Mouse (Mus musculus): Measurements from ENCODE around the gene Ccdc150. TPM values are rescaled to one million over a fixed set of nuclear protein-coding genes. Genes with fewer than 3 reads are reported as not detected.

The Ccdc150 gene
- polyA plus RNA-seq, 1 experiment from 2014 or later, result not detected

DNA sequence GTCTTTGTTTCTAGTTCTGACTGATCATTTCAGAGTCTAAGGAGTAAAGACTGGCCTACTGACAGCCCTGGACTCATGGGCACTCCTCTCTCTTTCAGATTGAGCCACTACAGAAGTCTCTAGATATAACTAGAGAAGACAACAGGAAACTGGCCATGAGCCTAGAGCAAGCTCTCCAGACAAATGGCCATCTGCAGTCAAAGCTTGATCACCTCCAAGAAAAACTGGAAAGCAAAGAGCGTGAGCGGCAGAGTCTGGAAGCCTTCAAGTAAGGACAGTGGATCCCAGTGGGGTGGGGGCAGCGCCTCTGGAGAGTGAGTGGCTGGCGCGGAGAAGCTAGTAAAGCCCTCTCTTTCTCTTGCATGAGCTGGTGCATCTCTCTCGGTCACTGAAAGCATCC is 106.1 kb downstream of the Ccdc150 start:
- Histone ChIP-seq H3K27ac (replicated peaks) (no peak overlapping the region), H3K4me1 (no peaks in the 10 kb centered on the region), H3K4me2 (replicated peaks) (no peak overlapping the region), H3K9me3 (no peaks in the 10 kb centered on the region), H3K36me3 (no peaks in the 10 kb centered on the region), H3K4me3 (no peak overlapping the region), H3K27me3 (no peaks in the 10 kb centered on the region), H3K9ac (replicated peaks) (no peak overlapping the region)
- no peak for ATAC-seq (replicated peaks)
- 87% methylated on average over 6 of the region's 6 CpGs for WGBS

- no peaks in the 10 kb centered on the region for H3K4me1 ChIP-seq
- no peaks in the 10 kb centered on the region for H3K9me3 ChIP-seq
- H3K36me3 ChIP-seq, result no peaks in the 10 kb centered on the region
- no peaks in the 10 kb centered on the region for H3K27me3 ChIP-seq
- H3K4me2 ChIP-seq (replicated peaks), result no peak overlapping the region
- H3K27ac ChIP-seq (replicated peaks), result no peak overlapping the region
- no peak overlapping the region for H3K9ac ChIP-seq (replicated peaks)
- H3K4me3 ChIP-seq, result no peak overlapping the region
- ATAC-seq (replicated peaks), result no peak
Observed at GRCm38 (mm10) chr1:54377506-54378051, 127.1 kb downstream of the Ccdc150 start.

DNA sequence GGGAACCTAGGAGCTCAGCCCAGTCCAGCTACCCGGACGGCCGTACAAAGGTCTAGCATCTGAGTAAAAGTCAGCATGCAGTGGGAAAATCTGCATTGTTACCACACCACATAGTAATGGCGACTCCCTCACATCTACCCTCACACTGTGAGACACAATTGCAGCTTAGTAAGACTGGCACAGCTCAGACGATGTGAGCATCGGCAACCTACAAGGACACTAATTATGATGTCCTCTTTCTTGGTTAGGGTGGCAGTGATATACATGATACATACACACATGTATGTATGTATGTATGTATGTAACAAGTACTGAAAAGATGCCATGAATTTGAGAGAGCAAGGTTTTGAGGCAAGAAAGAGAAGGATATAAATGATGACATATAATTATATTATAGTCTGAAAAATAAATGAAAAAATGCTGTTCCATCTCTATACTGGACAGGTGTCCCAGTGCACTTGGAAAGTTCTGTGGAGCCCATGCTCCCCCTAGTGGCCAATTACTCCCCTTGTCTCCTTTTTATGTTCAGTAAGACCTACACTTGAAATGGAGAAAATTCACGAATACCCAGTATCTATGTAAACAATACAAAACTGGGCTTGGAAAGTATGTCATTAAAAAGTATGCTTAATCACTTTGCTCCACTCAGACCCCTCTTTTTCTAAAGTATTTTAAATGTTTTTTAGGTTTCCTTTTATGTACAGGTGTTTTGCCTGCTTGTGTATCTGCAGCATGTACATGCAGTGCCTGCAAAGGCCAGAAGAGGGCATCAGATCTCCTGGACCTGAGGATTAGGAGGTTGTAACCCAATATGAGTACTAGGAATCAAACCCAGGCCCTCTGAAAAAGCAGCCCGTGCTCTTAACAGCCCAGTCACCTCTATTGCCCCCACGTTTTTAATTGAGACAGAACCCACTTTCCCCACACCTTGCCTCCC is 130.8 kb downstream of the Ccdc150 start:
- no peak overlapping the region for H3K27ac ChIP-seq (replicated peaks)
- 83% methylated on average over 9 of the region's 9 CpGs for WGBS
- no peaks in the 10 kb centered on the region for H3K36me3 ChIP-seq
- H3K4me1 ChIP-seq, result no peaks in the 10 kb centered on the region
- H3K4me3 ChIP-seq, result no peak overlapping the region
- no peaks in the 10 kb centered on the region for H3K9me3 ChIP-seq
- no peaks in the 10 kb centered on the region for H3K27me3 ChIP-seq
- H3K4me2 ChIP-seq (replicated peaks), result no peak overlapping the region
- ATAC-seq (replicated peaks), result peak; percentile 68
- no peak overlapping the region for H3K9ac ChIP-seq (replicated peaks)

GRCm38 (mm10) chr1:54384221-54384620 is 133.7 kb downstream of the Ccdc150 start:
- WGBS, result 18% methylated on average over 1 of the region's 1 CpGs
- no peak overlapping the region for H3K27ac ChIP-seq (replicated peaks)
- H3K36me3 ChIP-seq, result no peaks in the 10 kb centered on the region
- H3K9ac ChIP-seq (replicated peaks), result no peak overlapping the region
- no peaks in the 10 kb centered on the region for H3K9me3 ChIP-seq
- no peaks in the 10 kb centered on the region for H3K4me1 ChIP-seq
- ATAC-seq (replicated peaks), result no peak
- no peaks in the 10 kb centered on the region for H3K27me3 ChIP-seq
- no peak overlapping the region for H3K4me3 ChIP-seq
- no peak overlapping the region for H3K4me2 ChIP-seq (replicated peaks)

DNA sequence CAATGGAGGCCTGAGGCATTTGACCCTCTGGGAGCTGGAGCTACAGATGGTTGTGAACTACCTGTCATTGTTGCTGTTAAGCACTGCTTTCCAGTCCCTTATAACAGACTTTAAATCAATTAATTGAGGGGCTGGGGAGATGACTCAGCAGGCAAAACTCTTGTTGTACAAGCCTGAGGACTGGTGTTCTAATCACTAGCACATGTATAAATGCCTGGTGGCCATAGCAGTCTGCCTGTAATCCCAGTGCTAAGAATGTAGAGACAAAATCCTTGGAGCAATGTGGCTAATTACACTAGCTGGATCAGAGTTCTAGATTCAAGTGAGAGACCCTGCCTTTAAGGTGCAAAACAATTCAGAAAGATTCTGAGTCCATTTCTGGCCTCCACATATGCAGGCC is 152.3 kb downstream of the Ccdc150 start:
- Histone ChIP-seq H3K36me3 (peaks cover 48% of the 10 kb centered on the region), H3K9me3 (no peaks in the 10 kb centered on the region), H3K27me3 (no peaks in the 10 kb centered on the region), H3K4me2 (replicated peaks) (no peak overlapping the region), H3K9ac (replicated peaks) (no peak overlapping the region), H3K4me1 (no peaks in the 10 kb centered on the region), H3K4me3 (no peak overlapping the region), H3K27ac (replicated peaks) (no peak overlapping the region)
- ATAC-seq (replicated peaks), result no peak

Other genes starting within 250 kb of the Ccdc150 start
- gene Hecw2, start 55.5 kb upstream of the Ccdc150 start, polyA plus RNA-seq (2015; fragmentation: Nextera tagmentation; extraction: Ambion mirVana), result 4.3 TPM in 2 replicates
- 23.8 and 24.3 TPM in 2 replicates for gene Gtf3c3, start 188.3 kb downstream of the Ccdc150 start, polyA plus RNA-seq (2015; fragmentation: Nextera tagmentation; extraction: Ambion mirVana)